Mouse (Mus musculus) left cerebral cortex, adult 9 months (tissue): ENCODE results near the gene Samd8.

Experiments
- DNase-seq, 2 experiments: peaks; one replicate each; pipeline ENCODE4 v3.0.0; 2022; ENCODE audit warnings: low spot score in 2 of 2

Gene Samd8

DNA sequence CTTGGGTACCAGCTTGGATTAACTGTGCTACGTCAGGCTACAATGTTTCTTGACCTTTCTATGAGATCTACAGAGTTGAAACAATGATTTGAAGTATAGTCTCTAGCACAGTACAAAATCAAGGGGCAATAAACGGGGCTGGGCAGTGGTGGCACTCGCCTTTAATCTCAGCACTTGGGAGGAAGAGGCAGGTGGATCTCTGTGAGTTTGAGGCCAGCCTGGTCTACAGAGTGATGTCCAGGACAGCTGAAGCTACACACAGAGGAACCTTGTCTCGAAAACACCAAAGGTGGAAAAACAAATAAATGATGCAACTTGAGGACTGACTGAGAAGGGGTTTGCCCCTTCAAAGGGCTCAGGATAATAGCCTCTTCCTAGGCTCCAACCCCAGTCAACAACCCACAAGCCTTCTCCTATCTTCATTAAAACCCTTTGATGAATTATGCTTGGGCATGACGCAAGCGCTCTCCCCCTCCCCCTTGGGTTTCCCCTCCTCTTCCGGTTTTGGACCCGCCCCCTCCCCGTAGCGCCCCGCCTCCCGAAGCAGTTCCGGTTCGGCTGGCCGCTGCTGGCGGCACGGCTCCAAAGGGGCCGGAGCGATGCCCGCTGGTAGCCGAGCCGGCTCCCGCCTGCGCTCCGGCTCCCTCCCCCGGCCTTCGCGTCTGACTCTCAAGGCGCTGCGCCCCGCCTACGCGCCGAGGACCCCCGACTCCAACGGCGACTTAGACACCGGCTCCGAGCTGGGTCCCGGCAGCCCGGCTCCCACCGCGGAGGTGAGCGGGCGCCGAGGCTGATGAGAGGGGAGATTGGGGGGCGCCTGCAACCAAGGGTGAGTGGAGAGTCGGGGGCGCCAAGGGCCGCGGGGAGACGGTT lies at the start of gene Samd8:
Gene Samd8 (plus strand): TSS at position 524 of the 873 bp plus-strand sequence.
- DNase-seq, result peak in 1 of 2 experiments; percentile 82

DNA sequence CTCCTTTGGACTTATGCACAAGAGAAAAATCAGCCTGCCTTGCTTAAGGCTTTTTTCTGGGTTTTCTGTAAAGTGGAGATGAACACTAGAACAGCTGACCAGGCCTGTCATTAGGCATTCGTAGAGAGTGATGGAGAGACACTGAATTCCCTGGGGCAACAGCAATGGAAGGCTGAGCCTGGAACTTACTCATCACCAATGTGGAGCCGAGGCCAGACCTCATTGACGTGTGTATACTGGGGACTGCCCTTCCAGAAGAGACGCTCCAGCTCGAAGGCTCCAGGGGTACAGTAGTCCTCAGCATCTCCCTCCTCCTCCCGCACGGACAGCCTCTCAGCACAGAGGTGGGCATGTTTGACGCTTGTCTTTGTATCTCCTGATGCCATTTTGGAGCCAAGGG lies 47.6 kb upstream of the Samd8 start:
- DNase-seq, result no peak

DNA sequence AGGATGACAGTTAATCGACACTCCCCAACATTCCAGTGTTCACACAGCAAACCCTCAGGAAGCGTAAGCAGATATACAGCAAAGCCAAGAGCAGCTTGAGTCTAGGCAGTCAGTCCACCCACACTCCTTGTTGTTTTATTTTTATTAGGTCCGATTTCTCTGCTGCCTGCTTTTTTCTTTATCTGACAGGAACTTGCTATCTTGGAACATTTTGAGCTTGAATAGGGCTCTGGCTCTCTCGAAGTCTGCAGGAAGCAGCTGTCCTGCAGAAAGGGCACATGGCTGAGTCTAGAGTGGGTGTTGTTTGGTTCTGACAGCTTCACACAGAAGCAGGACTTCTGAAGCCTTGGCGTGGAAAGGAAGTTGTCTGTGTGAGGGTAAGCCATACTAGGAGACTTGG lies 47.1 kb upstream of the Samd8 start:
- DNase-seq, result peak in 1 of 2 experiments; percentile 23

DNA sequence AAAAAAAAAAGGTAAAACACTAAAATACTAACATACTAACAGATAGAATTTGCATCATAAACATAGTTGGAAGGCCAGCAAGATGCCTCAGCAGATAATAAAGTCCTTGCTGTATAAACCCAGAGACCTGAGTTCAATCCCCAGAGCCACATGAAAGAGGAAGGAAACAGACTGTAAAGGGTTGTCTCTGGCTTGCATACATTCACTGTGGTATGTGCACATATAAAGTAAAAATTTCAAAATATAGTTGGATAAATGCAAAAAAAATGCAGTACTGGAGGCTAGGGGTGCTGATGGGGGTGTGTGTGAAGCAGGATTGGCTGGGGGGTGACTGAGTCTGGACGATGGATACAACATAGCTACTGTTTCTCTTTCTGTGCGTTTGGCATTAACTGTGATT lies 44.9 kb upstream of the Samd8 start:
- no peak for DNase-seq

DNA sequence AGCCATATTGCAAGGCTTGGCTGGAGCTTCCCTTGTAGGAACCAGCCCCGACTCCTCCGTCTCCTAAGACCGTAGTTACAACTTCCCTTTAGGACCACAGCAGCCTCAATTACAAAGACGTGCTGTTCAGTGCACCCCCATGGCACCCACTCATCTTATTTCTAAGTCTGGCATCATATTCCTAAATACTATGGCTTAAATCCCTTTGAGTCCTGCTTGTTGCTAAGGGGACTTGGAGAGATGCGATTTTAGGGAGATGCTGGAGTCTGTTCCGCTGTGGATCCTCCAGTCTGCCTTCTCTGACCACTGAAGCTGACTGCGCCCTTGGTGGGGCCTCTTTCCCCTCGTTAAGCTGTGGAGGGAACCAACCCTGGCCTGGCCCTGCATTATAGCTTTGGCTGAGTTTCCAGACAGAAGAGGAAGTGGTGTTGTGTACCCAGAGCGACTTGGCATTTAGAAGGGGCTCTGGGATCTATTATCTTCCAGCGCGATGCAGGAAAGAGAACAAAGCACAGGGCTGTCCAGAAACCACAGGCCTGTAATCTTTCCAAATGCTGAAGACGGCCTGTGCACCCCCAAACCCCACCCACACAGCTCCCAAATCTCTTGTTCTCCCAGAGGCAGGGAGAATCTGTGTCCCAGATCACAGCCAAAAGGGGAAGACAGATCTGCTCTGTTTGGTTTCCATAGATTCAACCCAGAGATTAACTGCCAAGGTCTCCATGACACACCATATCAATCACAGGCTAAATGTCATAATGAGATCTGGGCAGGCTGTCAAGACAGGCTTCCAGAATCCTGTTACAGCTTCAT lies 43.4 kb upstream of the Samd8 start:
- peak; percentile 23 to 52 for DNase-seq

GRCm38 (mm10) chr14:21709545-21709944 lies 40.8 kb upstream of the Samd8 start:
- no peak for DNase-seq

- no peak for DNase-seq
These were observed 39.1 kb upstream of the Samd8 start for GRCm38 (mm10) chr14:21711231-21711630.

- DNase-seq, result no peak
These were observed 35.8 kb upstream of the Samd8 start, which contains the start of gene Dupd1 for GRCm38 (mm10) chr14:21714486-21714885. Gene Dupd1, minus strand, starts transcription at chr14:21714576.

DNA sequence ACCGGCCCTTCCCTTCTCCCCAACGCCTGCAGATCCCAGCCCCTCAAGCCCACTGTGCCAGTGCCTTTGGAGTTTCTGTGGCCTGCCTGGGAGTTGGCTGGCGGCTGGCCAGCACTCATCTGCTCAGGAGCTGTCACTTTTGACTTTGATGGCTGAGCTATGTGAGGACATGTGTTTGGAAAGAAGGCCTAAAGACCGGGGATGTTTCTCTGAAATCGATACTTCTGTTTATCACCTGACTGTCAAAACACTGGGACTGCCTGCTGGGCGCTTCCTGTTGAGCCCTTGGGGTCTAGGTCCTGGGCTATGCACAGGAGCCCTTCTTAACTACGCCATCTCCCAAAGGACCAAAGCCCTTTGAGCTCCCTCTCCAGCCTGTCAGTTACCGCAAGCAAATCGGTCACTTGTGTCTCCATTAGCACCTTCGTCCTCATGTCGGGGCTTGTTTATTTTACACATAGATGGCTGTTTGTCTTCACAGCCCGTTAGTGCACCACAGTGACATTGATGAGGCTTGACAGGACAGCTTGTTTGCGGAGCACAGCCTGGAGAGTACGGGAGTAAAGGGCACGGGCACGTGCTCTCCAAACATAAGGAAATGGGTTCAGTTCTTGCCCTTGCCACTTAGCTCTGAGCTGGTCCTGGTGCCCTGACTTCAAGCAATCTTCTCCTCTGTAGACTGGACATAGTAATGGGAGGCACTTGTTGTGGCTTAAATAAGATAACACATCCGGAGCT lies 30.5 kb upstream of the Samd8 start:
- no peak for DNase-seq

DNA sequence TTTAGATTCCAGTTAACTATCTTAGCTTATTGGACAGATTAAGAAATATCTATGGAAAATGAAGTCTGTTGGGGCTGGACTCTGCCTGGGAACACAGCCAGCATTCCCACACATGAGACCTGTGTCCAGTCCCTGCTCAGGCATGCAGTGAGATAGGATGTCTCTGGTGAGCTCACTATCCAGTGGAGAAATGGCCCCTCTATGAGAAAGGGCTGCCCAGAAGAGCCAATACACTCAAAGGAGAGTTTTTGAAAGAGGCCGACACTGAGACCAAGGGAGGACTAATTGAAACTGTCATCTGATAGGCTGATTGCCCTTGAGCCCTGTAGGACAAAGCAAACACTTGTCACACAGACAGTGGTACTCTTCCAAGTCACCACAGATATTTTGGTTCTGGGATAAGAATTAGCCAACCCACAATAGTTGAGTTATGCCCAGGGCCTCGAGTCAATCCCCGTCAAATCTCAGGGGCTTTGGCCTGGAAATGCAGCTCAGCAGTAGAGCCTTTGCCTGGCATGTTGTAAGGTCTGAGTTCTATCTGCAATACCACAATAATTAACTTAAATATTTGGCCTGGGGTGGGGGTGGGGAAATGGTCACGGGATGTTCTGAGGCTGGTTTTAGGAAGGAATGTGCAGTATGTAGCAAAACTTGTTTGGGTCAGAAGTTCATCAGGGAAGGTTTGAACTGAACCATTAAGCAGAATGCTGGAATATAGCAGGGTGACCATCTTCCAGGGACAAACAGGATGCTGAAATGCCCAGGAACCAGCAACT lies 29.7 kb upstream of the Samd8 start:
- DNase-seq, result no peak

GRCm38 (mm10) chr14:21722021-21722698 lies 28.2 kb upstream of the Samd8 start:
- DNase-seq, result no peak

DNA sequence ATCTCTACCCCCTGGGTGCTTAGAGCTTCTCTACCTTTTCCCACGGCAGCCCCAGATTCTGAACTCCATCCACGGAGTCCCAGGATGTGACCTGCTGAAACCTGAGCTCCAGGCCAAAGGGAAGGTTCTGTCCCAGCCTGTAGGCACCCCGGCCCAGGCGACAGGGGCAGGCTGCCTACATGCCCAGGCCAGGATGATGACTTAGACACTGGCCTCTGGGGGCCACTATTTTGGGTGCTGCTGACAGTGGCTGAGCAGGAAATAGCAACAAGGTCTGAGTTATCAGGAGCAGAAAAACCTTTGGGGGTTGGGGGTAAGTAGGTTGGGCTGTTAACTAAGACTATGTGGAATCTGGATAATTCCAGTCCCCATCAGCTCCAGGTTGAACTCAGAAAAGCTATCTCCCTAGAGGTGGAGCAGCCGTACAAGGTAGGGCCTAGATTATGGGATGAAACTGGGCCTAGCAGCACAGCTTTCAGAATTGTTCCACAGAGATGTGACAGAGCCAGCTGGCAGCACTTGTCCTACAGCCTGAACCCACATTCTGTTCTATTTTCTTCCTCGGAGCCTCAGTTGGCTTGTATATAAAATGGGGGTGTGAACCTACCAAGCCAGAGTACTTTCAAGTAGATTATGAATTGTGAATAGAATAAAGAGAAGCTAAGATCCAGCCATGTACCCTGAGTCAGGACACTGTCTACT lies 21.1 kb upstream of the Samd8 start:
- peak in 1 of 2 experiments; percentile 51 for DNase-seq

GRCm38 (mm10) chr14:21729936-21730335 lies 20.4 kb upstream of the Samd8 start:
- DNase-seq, result no peak

DNA sequence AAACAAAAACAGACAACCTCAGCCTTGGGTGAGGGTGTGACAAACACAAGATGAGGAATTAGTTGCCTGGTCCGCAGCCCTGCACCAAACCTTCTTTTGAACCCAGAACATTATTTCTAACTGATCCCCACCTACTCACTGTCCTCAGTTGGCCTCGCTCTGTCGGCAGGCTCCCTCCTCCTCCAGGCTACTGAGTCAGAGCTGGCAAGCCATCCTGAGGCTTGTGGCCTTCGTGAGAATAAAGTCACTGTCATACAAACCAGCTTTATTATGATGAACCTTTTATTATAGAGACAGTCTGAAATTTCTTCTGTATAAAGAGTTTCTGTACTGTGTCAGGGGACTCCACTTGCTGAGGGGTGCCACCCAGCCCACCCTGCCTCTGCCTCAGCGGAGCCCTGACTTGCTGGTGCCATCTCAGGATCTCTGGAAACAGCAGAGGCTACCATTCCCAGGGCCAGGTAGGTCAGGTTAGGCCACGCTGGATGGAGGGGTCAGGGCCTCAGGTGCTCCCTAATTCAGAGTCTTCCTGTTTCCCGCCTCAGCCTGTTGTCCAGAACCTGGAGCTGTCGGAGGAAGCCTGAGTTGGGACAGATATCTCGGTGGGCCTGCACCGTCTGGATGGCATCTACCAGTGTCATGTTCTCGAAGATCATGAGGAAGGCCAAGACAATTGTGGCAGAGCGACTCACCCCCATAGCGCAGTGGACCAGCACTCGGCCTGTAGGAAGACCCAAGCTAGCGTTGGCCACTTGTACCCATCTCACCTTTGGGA lies 17.0 kb upstream of the Samd8 start:
- DNase-seq, result no peak

DNA sequence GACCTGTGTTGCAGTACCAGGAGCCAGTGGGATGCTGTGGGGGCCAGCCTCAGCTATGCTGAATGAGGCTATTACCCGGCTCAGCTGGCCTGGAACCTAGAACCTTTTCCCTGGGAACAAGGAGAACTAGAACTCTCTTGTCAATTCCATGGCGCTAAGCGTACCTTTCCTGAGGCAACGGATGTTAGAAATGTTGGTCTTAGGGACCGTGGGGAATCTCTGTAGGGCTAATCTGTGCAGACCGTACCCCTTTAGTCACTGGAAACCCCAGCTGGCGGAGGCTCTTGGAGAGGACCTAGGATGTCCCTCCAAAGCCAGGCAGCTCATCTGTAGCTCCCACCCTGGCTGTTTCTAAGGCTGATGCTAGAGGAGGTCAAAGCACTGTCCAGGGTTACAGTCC lies 10.0 kb upstream of the Samd8 start:
- no peak for DNase-seq

DNA sequence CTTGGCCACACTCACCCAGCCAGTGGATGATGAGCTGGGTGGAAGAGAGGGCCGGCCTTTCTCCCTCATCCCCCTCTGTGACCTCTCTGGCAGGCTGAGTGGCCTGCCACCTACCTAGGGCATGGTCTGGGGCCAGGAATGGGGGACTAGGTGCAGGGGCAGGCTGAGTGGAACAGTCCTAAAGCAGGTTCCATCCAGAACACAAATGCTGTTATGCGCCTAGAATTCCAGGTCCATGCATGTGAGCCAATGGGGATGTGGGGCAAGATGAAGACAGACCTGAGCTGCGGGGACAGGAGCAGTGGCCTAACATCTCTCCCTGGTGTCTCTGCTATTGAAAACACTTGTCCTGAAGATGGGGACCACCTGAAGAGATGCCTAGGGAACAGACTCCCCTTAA lies 9.0 kb upstream of the Samd8 start:
- DNase-seq, result no peak

- peak in 1 of 2 experiments; percentile 88 for DNase-seq
These were observed 8.5 kb upstream of the Samd8 start for GRCm38 (mm10) chr14:21741786-21742185.

DNA sequence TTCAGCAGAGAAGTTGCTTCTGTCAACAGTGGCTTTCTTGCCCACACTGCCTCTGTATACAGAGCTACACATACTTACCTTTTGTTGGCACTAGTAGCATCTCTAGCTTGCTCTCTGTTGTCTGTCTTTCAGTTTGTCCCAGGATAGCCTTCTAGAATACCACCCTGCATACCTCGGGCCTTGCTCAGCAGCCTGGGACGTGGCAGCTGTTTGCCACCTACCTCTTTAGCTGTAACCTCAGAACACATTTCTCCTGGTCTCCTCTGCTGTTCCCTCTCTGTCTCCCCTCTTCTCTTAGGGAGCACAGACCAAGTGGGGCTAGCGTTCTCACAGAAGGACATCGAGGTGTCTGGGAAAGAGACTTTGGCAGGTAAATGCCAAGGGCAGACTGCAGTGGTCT lies 7.9 kb upstream of the Samd8 start:
- DNase-seq, result no peak

DNA sequence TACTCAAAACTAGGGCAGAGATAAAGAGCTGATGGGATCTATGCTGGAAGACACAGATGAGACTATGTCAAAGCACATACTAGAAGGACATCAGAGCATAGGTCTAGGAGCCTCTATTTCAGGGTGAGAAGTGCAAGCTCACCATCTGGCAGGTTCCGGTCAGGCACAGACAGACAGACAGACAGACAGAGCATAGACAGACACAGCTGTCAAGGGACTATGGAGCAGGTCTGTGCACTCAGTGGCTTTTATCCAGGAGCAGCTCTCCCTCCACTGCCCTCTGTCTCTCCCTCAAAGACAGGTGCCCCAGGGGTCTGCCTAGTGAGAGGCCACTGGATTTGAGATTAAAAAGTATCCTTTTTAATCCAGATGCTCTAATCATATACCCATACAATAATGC lies 6.2 kb upstream of the Samd8 start:
- no peak for DNase-seq
